Mouse (Mus musculus) mouse trophoblast stem cell (cell line): ENCODE results near the gene Tspyl1.
"Not testable (repeated sequence)": the region's sequence is repeated elsewhere in the genome, so short reads cannot be mapped to it uniquely, and the experiment has no call there.

Experiments
- in situ Hi-C, 2 experiments: fragments of 300-500 bp; cut with MseI, MboI; formaldehyde crosslinking; loops; 2 replicates in 1 of 2; 3 replicates in 1 of 2; pipeline ENCODE4 v1.15.1; 2025

Gene Tspyl1

DNA sequence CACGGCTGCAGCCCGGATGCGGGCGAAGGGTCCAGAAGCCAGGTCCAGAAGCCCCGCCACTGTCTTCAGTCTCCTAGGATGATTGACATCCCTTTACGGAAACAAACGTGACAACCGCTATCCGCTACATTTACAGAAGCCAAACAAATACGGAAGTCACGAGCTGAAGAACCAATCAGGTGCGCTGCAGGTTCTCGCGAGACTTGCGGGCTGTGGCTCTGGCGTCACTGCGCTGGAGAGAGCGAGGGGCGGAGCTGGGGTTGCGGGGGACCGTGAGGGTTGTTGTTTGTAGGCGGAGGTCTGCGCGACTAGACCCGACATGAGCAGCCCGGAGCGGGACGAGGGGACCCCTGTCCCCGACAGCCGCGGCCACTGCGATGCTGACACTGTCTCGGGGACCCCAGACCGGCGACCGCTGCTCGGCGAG is at the start of gene Tspyl1:
Tspyl1 (plus strand) TSS at position 229 of the 427 bp plus-strand sequence.
- in situ Hi-C loops: no loop called here

- in situ Hi-C loops: loop anchor here in 1 of 2 experiments (25.0 kb wide), 1 partner anchor 196 kb away; the partner anchor contains the start of genes Calhm4 and Trappc3l
Measured at GRCm38 (mm10) chr10:34233418-34233817, 48.6 kb upstream of the Tspyl1 start.

DNA sequence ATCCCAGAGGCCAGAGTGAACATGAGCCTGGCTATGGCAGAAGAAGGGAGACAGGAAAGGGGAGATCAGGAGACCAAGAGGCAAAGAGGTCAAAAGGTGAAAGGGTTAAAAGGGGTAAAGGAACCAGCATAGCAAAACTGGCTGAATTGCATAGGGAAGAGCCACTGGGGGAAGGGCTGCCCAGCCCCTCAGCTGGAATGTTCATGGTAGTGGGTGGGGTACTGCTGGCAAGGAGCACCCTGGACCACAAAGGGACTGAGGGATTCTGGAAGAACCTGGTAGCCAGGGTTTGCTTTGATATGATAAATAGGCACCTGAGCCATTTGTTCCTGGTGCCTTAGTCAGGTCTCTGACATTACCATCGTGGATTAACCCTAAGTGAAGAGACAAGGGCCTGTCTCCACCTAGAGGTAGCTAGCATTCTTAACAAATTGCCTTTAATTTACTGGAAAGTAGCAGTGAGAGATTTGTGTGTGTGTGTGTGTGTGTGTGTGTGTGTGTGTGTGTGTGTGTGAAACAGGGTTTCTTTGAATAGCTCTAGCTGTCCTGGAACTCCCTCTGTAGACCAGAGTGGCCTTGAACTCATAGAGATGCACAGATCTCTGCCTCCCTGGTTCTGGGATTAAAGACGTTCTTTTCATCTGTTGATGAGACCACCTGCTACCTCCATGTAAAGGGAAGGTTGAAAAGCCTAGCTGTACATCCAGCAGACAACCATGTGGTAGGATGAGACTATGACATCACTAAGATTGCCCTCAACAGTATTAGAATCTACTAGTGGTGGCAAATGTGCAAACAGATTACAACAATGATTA is 47.9 kb upstream of the Tspyl1 start:
- in situ Hi-C loops: loop anchor here in 1 of 2 experiments (25.0 kb wide), 1 partner anchor 197 kb away; the partner anchor contains the start of genes Calhm4 and Trappc3l

DNA sequence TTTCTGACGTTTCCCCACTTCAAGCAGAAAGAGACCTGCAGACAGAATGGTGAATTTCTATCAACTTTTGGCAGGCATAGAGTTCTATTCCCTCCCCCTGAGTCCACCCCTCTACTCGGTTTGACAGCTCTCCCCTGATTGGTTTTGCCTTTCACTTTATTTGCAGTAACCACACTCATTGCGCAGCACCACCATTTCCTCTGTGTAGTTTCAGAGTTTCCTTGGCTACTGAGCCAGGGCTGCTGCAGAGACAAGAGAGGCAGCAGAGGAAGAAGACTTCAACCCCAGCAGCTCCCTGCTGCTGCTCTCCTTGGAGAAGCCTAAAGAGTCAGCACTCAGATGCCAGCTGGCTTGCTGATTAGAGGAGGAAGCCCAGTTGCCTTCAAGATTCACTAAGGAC is 46.6 kb upstream of the Tspyl1 start:
- in situ Hi-C loops: loop anchor here in 1 of 2 experiments (25.0 kb wide), 1 partner anchor 198 kb away; the partner anchor contains the start of genes Calhm4 and Trappc3l

DNA sequence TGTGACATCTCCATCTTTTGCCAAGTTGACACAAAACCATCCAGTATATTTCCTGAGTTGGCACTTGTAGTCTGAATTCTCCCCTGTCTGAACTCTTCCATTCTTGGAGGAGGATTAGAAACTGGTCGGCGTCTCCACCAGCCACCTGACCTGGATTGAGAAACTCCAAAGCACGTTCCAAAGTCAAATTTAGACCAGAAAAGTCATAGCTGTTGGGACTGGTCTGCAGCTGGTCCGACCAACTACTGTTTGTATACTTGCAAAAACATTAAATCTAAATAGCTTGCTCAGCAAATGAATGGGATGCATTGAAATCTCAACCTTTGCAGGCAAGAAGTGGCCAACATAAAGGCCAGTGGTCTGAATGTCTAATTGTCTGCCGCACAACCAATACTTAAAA is 45.4 kb upstream of the Tspyl1 start:
- in situ Hi-C loops: loop anchor here in 1 of 2 experiments (25.0 kb wide), 1 partner anchor 199 kb away; the partner anchor contains the start of genes Calhm4 and Trappc3l

DNA sequence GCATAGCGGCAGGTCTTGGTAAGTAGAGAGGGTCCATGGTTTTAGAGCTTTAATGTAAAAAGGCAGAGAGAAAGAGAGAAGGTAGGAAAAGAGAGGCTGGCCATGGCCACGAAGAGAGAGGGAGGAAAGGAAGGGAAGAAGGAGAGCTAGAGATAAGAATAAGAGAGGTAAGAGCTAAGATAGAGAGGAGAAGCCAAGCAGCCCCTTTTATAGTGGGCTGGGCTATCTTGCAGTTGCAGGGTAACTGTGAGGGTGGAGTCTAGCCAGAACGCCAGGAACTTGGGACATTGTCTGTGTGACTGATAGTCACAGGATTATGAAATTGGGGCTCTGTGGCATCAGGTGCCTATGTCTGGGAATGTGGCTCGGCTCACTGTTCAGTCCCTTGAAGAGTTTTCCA is 43.5 kb upstream of the Tspyl1 start:
- in situ Hi-C loops: loop anchor here in 1 of 2 experiments (25.0 kb wide), 1 partner anchor 201 kb away; the partner anchor contains the start of genes Calhm4 and Trappc3l

DNA sequence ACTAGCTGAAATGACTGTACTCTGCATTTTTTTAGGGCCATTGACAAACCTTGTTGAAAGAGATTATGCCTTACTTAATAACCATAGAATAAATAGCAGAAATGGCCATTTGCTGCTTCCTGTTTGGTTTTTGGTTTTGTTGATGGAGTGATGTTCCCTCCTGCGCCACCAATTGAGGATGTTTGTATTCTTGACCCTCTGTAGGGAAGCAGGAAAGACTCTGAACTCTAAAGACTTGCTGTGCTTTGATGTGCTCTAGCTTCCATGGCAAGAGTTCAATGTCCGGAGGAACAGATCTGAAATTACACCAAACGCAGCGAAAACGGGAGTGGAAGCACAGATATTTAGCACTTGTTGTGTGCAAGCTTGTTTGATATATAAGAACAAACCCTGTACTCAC is 37.2 kb upstream of the Tspyl1 start:
- in situ Hi-C loops: loop anchor here in 1 of 2 experiments (25.0 kb wide), 1 partner anchor 207 kb away; the partner anchor contains the start of genes Calhm4 and Trappc3l

DNA sequence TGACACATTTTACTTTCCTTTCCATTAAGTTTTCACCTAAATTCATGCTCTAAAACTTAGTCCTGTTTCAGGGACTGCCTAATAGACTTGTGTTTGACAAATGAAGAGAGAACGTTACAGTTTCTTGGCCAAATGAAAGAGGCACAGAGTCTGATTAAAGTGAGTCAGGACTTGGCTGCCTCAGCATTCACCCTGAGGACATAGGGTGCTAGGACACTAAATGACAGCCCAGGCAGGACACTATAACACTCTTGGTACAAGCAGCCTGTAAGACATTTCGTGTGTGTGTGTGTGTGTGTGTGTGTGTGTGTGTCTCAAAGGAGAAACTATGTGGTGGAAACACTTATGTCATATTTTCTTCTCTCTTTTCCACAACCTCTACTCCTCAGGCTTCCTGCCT is 35.9 kb upstream of the Tspyl1 start:
- in situ Hi-C loops: loop anchor here in 1 of 2 experiments (25.0 kb wide), 1 partner anchor 209 kb away; the partner anchor contains the start of genes Calhm4 and Trappc3l

- in situ Hi-C loops: loop anchor here in 1 of 2 experiments (25.0 kb wide), 1 partner anchor 210 kb away; the partner anchor contains the start of genes Calhm4 and Trappc3l
Measured at GRCm38 (mm10) chr10:34247757-34248156, 34.2 kb upstream of the Tspyl1 start.

- in situ Hi-C loops: loop anchor here in 1 of 2 experiments (25.0 kb wide), 1 partner anchor 212 kb away; the partner anchor contains the start of genes Calhm4 and Trappc3l
Measured at GRCm38 (mm10) chr10:34249594-34249993, 32.4 kb upstream of the Tspyl1 start.

DNA sequence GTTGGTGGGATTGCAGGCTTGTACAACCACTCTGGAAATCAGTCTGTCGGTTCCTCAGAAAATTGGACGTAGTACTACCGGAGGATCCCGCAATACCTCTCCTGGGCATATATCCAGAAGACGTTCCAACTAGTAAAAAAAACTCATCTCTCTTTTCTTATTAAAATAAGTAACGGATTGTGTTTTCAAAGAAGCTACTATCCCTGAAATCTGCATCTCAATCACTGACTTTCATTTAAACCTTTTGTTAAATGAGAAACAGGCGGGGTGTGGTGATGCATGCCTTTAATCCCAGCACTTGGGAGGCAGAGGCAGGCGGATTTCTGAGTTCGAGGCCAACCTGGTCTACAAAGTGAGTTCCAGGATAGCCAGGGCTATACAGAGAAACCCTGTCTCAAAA is 29.2 kb upstream of the Tspyl1 start:
- in situ Hi-C loops: not testable (repeated sequence)

- in situ Hi-C loops: no loop called here
Measured at GRCm38 (mm10) chr10:34265106-34265505, 16.9 kb upstream of the Tspyl1 start.

DNA sequence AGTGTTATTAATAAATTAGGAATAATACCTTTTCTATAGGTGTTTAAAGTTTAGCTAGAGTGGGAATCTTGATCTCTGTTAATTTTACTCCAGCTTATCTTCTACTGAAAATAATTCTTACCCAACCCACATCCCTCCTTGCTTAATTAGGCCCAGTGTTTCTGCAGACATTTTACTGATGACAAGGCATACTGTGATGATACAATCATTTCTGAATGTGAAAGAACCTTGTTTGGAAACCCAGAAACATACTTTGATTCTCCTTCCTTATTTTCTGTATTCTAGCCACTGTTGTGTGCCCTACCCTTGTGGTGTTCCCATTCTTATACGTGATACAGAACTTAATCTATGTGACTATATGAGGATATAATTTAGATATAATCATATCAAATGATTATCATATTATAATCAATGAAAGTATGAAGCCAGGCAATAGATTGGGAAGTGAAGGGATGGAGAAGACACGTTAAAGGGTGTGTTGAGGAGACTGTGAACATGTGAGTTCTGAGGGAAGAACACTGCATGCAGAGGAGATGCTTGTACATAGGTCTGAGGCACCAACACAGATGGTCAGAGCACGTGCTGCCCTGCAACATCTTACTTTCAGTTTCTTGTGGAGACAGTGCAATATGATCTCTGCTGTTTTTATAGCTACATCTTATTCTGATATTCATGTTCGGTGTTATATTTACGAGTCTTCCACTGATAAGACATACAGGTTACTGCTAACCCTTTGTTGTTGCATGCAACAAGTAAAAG is 14.5 kb upstream of the Tspyl1 start:
- in situ Hi-C loops: no loop called here

GRCm38 (mm10) chr10:34271681-34272080 is 10.3 kb upstream of the Tspyl1 start:
- in situ Hi-C loops: no loop called here

DNA sequence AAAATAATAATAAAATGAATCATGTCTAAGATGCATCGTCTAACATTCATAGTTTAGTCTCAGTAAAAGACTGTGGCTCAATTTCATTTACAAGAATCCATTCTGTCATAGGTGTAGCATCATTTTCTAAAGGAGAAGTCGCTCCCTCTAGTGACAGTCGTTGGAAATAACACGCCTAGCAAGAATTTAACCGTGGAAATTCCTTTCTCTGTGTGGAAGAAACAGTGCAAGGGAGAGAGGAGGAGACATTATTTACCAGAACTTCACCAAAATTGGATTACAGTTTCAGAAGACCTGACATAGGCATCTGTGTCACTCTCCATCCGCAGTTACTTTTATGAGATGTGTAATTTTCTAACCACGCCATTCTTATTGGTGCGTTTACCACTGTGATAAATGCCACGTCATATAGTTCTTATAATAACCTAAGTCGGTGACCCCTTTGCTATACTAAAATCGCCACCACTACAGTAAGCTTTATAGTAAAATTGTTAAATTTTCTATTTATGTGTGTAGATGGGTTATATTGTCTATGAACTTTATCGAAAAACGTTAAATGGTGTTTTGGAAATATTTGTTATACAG is 1.3 kb upstream of the Tspyl1 start:
- in situ Hi-C loops: no loop called here

DNA sequence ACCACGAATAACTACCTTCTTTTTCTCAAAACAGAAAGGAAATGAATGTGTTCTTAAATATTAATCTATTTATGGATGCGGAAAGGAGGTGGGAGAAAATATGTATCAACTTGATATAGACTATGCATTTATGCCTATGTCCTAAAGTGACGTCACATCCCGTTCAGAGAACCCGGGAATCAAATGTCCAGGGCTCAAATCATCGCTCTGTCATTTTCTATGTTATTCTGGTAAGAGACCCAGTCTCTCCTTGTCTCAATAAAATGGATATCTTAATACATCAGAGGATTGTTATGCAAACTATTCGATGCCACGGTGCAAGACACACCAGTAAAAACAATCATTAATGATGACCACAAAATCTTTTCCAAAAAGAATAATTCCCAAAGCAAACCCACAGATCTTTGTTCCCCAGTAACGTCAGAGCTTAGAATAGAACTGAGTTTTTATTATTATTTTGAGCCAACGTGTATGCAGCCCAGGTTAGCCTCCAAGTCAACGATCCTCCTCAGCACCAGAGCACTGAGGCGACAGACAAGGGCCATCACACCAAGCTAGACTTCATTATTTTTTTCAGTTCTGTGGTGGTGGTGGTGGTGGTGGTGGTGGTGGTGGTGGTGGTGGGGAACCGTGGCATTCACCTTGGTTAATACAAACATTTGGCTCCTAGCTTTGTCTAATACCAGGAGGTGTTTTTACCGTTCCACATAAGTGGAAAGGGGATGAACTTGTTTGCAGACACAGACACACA is 604 bp upstream of the Tspyl1 start:
- in situ Hi-C loops: no loop called here

GRCm38 (mm10) chr10:34282420-34283238 is 639 bp downstream of the Tspyl1 start:
- in situ Hi-C loops: no loop called here

DNA sequence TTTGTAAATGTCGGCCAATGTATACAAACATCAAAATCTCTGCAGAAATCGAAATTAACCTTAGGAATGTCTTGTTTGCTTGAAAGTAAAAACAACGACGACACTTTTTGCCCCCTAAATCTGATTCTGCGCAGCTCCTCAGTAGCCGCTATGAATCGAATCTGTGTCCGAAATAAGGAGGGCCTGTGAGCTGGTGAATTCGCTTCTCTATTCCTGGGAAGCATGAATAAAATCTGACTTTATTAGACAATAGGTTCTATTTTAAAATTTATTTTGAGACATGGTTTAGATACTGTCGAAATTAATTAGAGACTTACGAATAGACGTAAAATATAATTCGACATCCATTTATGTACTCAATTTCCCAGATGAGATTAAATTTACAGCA is 14.9 kb downstream of the Tspyl1 start:
- in situ Hi-C loops: no loop called here

DNA sequence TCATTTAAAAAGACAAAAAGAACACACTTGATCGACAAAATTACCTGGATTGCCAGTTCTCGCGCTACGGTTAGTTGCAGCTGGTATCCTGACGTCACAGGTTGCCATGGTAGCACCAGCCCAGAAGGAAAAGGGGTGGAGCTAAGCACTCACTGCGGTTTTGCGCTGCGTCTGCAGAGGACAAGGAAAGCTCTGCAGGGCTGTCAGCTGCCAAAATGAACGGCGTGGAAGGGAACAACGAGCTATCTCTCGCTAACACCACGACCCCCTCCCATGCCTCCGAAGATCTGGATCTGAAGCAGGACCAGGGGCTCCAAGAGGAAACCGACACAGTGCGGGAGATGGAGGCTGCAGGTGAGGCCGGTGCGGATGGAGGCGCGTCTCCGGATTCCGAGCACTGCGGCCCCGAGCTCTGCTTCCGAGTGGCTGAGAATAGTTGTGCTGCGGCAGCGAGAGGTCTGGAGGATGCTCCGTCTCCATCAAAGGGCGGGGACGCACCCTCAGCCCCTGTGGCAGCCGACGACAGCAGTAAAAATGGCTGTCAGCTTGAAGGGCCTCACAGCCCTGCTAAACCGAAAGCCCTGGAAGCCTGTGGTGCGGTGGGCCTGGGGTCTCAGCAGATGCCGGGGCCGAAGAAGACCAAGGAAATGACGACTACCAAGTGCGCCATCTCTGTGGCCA is 15.4 kb downstream of the Tspyl1 start, which contains the start of gene Tspyl4:
Tspyl4 (plus strand) TSS at position 144 of the 681 bp plus-strand sequence.
- in situ Hi-C loops: no loop called here
